Mouse (Mus musculus): ENCODE measurements around the gene Nkx2-5. TPM values are rescaled to one million over a fixed set of nuclear protein-coding genes. Genes with fewer than 3 reads are reported as not detected.

Gene Nkx2-5
- total RNA-seq, 2 experiments from 2014 or later, result not detected

DNA sequence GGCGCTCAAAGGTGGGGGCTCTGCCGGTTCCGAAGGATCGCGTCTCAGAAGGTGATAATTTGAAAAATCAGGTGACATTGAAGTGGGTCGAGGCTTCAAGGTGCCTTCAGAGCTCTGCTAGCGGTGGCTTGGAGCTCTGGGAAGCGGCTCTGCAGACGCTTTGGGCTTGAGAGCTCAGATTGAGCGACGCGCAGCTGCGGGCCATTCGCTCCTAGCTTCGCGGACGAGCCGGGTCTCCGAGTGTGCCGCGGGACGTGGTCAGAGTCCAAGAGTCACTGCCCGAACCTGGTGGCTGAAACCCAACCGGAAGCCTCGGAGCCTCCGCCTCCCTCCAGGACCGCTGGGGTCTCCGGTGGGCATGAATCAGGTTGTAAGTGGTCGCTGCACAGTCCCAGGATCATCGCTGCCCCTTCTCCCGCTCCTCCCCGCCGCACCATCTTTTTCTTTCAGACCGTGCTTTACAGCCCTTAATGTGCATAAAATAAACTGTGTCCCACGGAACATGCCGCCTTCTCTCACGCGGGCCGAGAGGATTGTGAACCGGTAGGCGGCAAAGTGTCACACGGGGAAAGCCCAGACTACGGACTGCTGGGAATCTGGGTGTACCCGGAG lies 5.0 kb upstream of the Nkx2-5 start:
- DNase-seq, result no peak

DNA sequence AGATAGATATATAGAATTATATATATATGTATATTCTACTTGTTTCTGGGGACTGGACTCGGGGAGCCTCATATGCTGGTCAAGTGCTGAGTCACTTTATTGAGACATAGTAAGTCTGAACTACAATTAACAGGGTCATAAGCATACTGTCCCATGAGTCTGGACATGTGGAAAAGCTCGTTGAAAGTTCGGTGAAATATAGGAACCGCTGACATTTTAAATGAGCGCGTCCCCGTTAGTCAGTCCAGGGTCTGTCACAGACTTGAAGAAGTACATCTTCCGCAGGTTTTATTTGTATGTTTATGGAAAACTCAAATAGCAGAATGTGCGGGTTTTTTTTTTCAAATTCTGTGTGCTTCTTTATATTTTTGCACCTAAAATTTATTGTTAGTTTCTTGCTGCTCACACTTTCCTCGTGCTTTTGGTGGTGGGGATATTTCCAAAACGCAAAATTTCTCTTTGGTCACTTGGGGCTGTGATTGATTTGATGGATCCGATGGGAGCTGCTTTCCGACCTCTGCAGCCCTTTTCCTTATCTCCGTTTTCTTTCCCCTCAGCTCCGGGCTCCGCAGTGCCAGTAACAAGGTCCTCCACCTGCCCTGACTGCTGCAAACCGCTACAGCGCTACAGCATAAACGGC lies 4.4 kb upstream of the Nkx2-5 start:
- no peak for DNase-seq

DNA sequence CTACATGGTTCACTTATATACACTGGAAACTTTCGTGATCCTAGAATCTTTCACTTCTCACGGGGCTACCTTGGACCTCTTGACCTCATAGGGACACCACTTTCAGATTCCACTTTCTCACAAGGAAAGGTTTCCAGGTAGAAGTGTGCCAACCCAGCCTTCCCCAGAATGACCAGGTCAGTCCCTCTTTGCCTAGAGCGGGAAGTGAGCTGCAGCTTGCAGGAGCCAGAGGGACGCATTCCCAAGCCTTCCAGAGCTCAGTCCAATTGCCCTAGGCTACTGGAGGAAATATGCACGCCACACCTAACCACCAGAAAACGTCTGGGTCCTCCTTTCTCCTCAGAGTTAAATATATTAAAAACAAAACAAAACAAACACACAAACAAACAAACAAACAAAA lies 3.4 kb upstream of the Nkx2-5 start:
- no peak for DNase-seq

DNA sequence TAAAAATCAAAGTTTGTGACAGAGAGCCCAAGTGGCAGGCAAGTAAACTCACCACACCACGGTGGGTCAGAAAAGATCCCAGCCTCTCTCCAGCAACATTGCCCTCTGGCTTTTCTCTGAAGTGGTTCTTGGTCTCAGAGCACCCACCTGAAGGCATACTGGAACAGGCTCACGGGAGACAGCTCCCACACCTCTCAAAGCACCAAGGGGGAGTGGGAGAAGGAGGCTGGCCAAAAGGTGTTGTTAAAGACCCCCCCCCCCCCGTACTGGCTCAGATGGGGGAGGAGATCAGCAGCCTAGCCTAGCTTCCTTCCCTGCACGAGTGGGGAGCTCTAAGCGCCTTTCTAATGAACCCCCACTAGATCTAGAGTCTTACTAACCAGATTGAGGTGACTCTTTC lies 3.0 kb upstream of the Nkx2-5 start:
- no peak for DNase-seq

DNA sequence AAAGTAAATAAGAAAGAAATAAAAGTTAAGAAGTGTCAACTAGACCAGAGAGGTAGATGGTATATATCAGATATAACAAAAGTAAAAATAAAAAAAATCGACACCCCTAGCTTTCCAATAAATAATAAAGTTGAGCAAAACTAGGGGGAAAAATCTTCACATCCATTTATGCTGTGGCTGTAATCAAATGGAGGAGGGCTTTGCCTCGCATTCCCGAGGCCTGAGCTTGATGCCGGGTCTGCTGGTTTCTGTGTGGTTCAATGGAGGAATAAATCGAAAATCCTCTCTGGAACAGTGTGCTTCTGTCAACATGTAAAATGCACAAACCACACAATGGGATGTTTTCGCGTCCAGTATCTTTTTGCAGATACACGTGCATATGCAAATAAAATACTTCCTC lies 1.6 kb upstream of the Nkx2-5 start:
- DNase-seq, result no peak

DNA sequence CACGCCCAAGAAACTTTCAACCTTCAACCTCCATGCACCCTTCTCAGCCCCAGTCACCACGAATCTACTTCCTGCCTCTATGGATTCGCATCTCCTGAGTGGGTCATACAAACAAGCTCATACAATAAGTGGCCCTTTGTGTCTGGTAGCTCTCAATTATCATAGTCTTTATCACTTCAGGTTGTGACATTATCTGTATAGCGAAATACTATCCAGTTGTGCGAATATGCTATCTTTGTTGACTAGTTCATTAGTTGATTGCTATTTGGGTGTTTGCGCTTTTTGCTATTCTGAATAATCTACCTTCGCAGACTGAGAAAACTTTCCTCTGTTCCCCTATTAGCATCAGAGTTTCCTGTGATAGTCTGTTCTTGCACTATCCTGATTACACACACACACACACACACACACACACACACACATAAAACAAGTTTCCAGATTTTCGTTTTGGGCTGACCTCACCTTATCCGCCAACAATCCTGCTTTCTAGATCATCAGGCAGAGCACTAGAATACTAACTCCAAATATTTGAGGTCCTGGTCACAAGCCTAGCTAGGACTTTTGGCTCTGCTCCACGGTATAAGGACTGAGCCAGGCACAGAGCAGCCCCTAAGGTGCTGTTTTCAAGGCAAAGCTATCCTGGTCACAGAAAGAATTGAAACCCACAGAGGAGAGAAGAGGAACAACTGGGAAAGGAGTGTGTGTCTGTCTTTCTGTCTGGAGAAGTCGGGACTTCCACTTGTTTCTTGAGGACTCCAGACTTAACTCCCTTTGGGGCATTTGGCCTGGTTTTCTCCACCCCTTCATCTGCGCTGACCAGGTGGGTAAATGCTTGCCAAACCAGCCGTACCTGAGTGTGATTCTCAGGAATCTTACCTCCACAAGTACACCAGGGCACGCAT lies 591 bp upstream of the Nkx2-5 start:
- no peak for DNase-seq

DNA sequence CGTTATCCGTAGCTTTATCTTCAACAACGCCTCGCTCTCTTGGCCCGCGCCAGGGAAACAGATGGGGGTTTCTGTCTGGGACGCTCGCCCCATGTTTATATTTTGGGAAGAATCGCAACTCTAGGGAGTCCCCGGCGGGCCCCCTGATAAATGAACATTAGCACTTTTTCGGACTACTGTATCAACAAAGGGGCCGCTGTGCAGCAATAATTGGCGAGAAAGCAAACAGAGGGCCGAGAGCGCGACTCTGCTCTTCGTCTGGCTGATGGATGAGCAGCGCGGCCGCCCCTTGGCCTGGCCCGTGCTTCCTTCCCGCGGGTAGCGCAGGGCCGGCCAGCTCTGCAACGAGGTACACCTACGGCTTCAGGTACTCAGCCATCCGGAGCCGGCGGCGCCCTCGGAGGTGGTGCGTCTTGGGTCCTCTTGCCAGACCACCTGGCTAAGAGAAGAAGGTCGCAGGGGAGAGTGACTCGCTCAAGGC lies 398 bp downstream of the Nkx2-5 start:
- DNase-seq, result no peak

DNA sequence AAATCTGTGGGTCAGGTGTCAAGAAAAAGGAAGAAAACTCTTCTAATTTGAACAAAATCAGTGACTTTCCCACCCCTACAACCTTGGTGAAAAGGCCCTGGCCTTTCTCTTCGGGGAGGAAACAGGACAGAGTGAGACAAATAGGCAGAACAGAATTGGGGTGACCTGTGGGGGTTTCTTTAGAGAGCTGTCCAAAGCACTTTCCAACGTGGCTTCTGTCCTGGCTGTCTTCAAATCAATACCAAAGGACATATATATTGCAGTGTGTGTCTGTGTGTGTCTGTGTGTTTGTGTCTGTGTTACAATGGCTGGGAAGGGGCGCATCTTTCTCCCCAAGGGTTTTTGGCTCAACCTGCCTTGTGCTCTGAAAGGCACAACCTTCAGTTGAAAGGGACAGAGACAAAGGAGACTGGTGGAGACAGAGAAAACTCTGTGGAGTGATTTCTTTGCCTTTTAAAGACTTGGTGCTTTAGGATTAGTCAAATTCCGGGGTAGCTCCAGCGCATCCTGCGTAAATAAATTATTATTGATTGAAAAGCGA lies 1.0 kb downstream of the Nkx2-5 start:
- DNase-seq, result no peak

DNA sequence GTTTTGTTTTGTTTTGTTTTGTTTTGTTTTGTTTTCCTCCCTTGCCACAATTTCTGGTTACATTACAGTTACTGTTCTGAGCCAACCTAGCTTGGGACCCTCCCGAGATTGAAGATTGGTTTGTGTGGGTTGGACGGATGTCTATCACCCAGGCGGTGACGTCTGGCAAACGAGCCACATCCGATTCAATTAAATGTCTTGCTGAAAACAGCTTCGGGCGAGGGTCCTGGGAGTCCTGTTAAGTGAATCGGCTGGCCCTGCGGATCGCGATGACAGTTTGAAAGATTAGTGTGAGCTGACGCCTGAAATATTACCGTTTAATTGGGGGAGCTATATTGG lies 1.6 kb downstream of the Nkx2-5 start:
- no peak for DNase-seq

DNA sequence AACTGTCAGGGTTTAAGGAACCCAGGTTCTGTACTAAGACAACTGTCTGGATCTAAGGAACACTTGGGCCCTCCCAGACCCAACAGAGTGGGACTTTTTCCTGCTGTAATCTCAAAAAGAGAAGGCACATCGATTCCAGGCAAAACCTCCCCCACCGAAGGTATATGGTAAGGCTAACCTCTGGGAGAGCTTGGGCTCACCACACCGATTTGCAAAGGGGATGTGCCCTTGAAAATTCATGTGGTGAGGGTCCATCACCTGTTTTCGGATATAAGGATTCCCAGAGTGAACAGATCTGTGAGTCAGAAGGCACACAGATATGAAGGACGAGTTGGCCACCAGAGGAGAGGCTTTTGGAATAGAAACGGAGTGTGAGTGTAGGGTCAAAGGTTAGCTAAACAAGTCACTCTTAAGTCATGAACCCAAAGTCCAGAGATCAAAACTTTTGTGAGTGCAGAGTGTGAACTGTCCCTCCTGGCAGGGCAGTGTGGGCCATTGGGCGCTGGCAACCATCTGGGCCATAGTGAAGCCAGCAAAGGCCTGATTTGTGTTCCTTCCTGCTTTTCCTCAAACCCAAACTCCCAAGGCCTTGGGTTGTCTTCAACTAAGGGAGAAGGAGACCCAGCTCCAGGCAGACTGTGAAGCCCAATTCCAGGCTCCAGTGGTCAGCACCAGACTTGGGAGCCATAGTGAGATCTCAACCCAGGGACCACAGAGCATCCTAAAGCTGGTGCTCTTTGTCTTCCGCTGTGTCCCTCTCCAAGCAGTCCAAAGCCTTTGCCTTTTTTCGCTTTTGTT lies 2.2 kb downstream of the Nkx2-5 start:
- DNase-seq, result no peak

DNA sequence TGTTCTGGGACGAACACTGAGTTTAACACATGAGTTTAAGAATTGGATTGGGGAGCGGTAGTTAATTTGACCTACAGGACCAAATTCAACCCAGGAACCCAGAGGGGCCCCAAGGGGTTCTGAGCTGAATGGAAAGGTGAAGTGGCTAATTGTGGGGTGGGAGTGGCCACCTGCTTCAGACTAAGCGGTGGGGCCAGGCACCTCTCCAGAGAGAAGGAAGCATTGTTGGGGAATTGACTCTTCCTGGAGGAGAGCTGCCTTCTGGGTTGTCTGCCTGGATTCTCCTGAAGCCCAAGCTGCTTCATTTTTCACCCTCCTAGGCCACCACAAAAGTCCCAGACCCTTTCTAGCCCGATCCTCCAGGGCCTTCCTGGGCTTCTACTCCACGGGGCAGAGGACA lies 2.8 kb downstream of the Nkx2-5 start:
- DNase-seq, result no peak

DNA sequence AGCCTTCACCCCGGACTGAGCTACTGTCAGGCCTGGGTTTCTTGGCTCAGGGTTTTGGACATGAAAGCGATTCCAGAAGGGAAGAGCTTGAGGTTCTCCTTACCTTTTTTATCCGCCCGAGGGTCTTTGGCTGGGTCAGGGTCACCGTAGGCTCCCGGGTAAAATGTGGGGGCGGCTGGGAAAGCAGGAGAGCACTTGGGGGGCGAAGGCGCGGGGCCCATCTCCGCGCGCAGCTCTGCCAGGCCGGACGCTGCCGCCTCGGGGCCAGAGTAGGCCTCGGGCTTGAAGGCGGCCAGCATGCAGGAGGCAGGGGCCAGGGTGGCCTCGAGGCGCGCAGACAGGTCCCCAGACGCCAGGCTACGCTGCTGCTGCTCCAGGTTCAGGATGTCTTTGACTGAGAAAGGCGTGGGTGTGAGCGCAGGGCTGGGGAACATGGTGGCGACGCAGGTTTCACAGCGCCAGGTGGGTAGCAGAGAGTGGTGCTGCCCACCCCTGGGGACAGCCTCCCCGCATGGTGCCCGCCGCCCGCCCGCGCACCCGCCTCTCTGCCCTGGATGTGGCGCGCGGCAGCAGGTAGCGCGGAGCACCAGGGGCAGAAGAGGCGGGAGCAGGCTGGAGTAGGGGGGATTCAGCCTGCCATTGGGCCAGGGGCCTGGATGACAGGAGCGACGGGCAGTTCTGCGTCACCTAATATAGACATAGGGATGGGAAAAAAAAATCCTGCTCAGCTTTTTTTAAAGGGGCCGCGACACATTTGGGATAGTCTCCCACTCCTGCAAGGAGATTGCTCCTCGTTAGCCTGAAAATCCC lies 3.7 kb downstream of the Nkx2-5 start:
- no peak for DNase-seq

DNA sequence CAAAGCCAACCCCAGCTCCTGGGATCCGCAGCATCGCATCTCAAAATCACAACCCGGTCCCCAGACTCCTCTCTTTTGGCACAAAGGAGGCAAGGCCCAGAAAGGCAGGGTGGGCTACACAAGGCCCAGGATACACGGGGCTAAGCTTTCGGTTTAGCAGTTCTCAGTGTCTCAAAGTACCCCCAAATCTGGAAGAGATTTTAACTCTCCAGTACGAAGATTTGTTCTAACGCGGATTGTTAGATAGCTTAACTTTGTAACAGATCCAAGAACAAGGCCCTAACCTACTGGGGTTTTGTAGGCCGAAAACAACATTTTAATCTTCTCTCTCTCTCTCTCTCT lies 4.4 kb downstream of the Nkx2-5 start:
- DNase-seq, result no peak

DNA sequence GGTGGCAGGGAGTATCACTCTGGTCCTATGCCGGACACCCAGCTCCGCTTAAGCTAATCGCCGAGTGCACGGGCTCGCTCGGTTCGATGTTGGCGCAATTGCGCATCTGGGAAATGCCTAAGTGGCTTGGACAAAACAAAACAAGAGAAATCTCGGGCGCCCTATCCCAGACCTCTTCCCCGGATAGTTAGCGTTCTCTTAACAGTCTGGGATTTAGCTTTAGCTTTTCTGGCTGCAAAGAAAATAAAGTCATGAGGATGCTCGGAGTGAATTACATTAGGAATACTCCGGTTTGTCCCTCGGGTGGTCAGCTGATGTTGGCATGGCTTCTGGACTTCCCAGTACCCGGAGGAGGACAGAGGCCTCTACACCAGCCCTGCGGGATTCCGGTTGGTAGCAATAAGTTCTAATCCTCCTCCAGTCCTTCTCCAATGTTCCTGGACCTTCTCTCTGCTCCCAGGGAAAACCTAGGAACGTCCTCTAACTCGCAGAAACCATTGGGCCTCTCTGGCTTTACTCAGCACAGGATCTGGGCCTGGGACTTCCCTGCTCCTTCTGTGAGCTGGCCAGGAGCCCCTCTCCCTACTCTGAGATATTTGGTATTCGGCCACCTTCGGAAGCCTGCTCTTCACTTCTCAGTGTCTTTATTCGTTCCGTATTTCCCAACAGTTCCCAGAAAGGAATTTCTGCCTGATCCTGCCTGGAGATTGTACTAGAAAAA lies 4.9 kb downstream of the Nkx2-5 start:
- no peak for DNase-seq

DNA sequence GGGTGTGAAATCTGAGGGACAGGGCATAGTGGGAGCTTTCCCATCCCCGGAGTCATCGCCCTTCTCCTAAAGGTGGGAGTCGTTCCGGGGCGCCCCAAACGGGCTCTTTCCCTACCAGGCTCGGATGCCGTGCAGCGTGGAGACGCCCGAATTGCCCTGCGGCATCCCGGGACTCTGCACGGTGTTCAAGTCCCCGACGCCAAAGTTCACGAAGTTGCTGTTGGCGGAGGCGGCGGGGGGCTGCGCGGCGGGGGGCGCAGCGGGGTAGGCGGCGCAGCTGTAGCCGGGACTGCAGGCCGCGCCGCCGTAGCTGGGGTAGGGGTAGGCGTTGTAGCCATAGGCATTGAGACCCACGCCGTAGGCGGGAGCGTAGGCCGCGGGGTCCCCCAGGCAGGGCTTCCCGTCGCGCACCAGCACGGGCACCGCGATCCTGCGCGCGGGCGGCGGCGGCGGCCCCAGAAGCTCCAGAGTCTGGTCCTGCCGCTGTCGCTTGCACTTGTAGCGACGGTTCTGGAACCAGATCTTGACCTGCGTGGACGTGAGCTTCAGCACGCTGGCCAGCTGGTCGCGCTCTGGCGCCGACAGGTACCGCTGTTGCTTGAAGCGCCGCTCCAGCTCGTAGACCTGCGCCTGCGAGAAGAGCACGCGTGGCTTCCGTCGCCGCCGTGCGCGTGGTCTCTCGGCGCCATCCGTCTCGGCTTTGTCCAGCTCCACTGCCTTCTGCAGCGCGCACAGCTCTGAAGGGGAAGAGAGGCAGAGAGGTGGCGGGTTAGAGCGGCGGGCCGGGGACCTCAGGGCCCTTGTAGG lies 5.7 kb downstream of the Nkx2-5 start:
- DNase-seq, result no peak

DNA sequence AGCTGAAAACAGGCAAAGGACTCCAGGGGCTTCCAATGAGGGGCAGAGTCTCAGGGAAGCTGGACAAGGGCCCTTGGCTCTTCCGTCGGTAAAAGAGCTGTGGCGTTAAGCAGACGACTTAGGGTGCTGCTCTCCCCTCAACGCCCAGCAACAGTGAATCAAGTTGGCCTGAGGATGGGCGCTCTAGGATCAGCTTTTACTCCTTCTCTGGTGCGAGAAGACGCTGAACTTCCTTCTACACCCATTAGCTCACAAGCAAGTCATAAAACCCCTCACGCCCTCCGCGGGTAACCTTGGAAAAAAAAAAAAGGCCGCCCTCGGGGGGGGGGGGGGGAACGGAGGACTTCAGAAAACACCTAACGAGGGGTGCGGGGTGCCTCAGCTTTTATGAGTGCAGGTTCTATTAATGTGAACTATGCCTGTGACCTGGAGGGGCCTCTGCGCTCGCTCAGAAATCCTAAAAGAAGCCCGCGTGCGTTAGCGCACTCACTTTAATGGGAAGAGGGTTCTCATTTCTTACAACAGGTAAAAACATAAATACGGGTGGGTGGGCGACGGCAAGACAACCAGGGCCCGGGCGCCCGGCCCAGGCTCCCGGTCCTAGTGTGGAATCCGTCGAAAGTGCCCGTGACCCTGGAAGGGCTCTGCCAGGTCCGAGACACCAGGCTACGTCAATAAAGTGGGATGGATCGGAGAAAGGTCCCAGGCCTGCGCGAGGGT lies 6.5 kb downstream of the Nkx2-5 start:
- DNase-seq, result no peak

DNA sequence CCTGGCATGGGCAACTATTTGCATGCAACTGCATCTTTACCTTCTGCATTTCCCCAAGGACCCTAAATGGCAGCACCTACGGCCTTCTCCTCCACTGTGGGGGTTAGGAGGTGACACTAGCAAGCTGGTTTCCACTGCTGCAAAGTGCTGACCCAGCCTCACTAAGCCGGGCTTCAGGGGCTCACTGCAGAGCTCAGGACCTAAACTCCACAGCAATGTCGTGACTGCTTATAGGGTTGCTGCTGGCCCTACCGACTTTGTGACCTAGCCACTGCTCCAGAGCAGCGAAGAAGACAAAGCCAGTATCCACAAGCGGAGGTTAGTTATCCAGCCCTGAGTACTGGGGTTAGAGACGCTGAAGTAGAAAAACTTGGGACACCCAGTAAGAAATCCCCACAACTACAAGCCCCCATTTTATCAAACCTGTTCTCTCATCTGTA lies 7.2 kb downstream of the Nkx2-5 start:
- DNase-seq, result no peak

DNA sequence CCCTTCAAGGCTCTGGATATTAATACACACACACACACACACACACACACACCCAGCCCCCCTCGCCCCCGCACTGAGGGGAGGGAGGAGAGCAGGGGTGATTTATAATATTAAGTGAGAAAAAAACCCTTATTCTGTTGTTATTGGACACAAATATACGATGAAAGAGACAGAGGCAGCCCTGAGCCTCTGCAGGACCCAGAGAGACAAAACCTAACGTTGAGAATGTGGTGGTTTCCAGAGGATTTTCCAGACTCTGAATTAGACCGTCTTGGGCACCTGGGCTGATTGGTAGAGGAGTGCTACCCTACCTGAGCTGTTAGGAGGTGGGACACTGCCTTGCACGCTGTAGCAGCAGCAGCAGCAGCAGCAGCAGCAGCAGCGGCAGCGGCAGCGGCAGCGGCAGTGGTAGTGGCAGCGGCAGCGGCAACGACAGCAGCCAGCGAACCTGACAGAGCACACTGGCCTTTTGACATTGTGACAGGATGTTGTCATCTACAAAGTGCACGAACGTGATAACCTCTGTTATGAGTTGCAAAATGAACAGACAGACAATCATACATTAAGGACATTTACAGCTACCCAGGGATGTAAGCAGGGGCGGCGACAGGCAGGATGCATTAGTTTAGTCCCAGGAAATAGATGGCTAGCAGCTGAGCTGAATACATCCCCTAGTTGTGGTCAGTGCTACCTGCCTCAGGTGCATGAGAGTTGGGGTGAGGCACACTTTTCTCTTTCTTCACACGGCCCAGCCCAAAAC lies 7.8 kb downstream of the Nkx2-5 start:
- DNase-seq, result no peak

DNA sequence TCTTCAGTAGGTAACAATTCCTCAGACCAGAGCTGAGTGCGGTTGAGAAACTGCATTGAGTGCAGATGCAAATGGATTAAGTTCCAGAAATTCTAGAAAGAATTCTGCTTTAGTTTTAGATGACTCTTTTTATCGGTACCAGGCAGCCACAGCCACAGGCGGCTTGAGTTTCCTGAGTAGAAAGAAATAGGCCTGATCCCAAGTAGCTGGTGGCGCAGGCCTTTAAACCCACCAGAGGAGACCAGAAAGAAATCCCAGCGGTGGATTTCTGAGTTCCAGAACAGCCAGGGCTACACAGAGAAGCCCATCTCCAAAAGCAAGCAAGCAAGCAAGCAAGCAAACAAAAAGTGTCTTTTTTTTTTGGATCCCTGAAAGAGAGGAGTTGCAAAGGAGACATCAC lies 8.4 kb downstream of the Nkx2-5 start:
- no peak for DNase-seq
